Comparison of ENCODE assay signal across 1 mouse cellular context in genomic region chr1:172309699-172310398, GRCm38 (mm10).
TF ChIP-seq lines count a peak whose summit lies in the region.

No protein-coding gene starts in this region.

TF ChIP-seq in CH12.LX, 34 proteins besides CTCF, POLR2A, EP300 and RAD21 (continued from another document):
- no peak for TF ChIP-seq USF2 (conservative IDR thresholded peaks at IDR 0.05; ENCODE audit: low read depth, low read length)
- TF ChIP-seq KAT2A (IDR thresholded peaks at IDR 0.05; ENCODE audit: insufficient replicate concordance, low read length): 0 out of 2 replicates have a peak, but pooled peaks have one; percentile 53
- peak; percentile 100 for TF ChIP-seq MYC (IDR thresholded peaks at IDR 0.05; ENCODE audit: low read depth, low read length)
- peak; percentile 62; the same call in 1 of the 2 replicates for TF ChIP-seq ETS1 (conservative IDR thresholded peaks at IDR 0.05; ENCODE audit: low read depth, low read length)
- no peak for TF ChIP-seq E2F4 (IDR thresholded peaks at IDR 0.05; ENCODE audit: insufficient replicate concordance, low read depth, low read length)
- peak; percentile 71 for TF ChIP-seq SIN3A (IDR thresholded peaks at IDR 0.05; ENCODE audit: low read length)
- TF ChIP-seq PAX5 (IDR thresholded peaks at IDR 0.05; ENCODE audit: low read length): no peak
- TF ChIP-seq JUN (IDR thresholded peaks at IDR 0.05; ENCODE audit: insufficient read depth, low read depth, low read length): no peak; the same call in 1 of the 2 replicates
- peak; percentile 93 for TF ChIP-seq CHD2 (IDR thresholded peaks at IDR 0.05; ENCODE audit: low read length)
- TF ChIP-seq SMC3 (IDR thresholded peaks at IDR 0.05; ENCODE audit: low read depth, low read length): peak; percentile 86
- peak; percentile 99 for TF ChIP-seq MAX (IDR thresholded peaks at IDR 0.05; ENCODE audit: low read length)
- no peak for TF ChIP-seq POLR2AphosphoS2 (IDR thresholded peaks at IDR 0.05; ENCODE audit: low read depth, low read length)
- no peak for TF ChIP-seq ZKSCAN1 (IDR thresholded peaks at IDR 0.05; ENCODE audit: borderline replicate concordance, low read depth, low read length)
- TF ChIP-seq NELFE (IDR thresholded peaks at IDR 0.05; ENCODE audit: low read depth, low read length): peak; percentile 65; the same call in 1 of the 2 replicates
- TF ChIP-seq UBTF (IDR thresholded peaks at IDR 0.05; ENCODE audit: low read depth, low read length): no peak
- TF ChIP-seq USF1 (IDR thresholded peaks at IDR 0.05; ENCODE audit: low read depth, low read length): no peak
- no peak; the same call in 1 of the 2 replicates for TF ChIP-seq MEF2A (IDR thresholded peaks at IDR 0.05; ENCODE audit: borderline replicate concordance, low read depth, low read length)
- 0 out of 2 replicates have a peak, but pooled peaks have one; percentile 3 for TF ChIP-seq NRF1 (IDR thresholded peaks at IDR 0.05; ENCODE audit: low read depth, low read length)
- TF ChIP-seq MAZ (IDR thresholded peaks at IDR 0.05; ENCODE audit: low read depth, low read length): peak; percentile 77
- TF ChIP-seq HCFC1 (IDR thresholded peaks at IDR 0.05; ENCODE audit: low read depth, low read length): peak; percentile 54; the same call in 1 of the 2 replicates
- peak; percentile 72; the same call in 1 of the 2 replicates for TF ChIP-seq TCF12 (IDR thresholded peaks at IDR 0.05; ENCODE audit: low read depth, low read length)
- no peak for TF ChIP-seq MAFK (IDR thresholded peaks at IDR 0.05; ENCODE audit: insufficient replicate concordance, low read length)
- TF ChIP-seq ELF1 (IDR thresholded peaks at IDR 0.05; ENCODE audit: low read depth, low read length): 0 out of 2 replicates have a peak, but pooled peaks have one; percentile 28
- TF ChIP-seq ZC3H11A (IDR thresholded peaks at IDR 0.05; ENCODE audit: low read depth, low read length): peak; percentile 40
- TF ChIP-seq BHLHE40 (IDR thresholded peaks at IDR 0.05; ENCODE audit: low read depth, low read length): peak; percentile 97
- TF ChIP-seq ZMIZ1 (IDR thresholded peaks at IDR 0.05; ENCODE audit: low read depth, low read length): no peak
- peak; percentile 28; the same call in 1 of the 2 replicates for TF ChIP-seq GABPA (IDR thresholded peaks at IDR 0.05; ENCODE audit: insufficient replicate concordance, low read depth, low read length)
- peak; percentile 92 for TF ChIP-seq MXI1 (IDR thresholded peaks at IDR 0.05; ENCODE audit: low read depth, low read length)
- TF ChIP-seq CHD1 (IDR thresholded peaks at IDR 0.05; ENCODE audit: low read depth, low read length): no peak
- 0 out of 2 replicates have a peak, but pooled peaks have one; percentile 18 for TF ChIP-seq RCOR1 (conservative IDR thresholded peaks at IDR 0.05; ENCODE audit: low read depth, low read length)
- 0 out of 2 replicates have a peak, but pooled peaks have one; percentile 37 for TF ChIP-seq TBP (conservative IDR thresholded peaks at IDR 0.05; ENCODE audit: low read depth, low read length)
- TF ChIP-seq ZNF384 (IDR thresholded peaks at IDR 0.05; ENCODE audit: low read depth, low read length): no peak
TF ChIP-seq in CH12.LX: peak in this region for 21.
